Mouse (Mus musculus) spleen, adult 2 months (tissue): ENCODE data around the gene Ugt1a6a.

ENCODE experiments used
- CTCF ChIP-seq: fragments of 200-500 bp; IDR thresholded peaks from 2 replicates; pipeline ENCODE4 v1.5.1; 2011; ENCODE audit warnings: mild to moderate bottlenecking, inconsistent platforms; ENCODE audit not compliant: insufficient read depth, insufficient read length, insufficient replicate concordance; ENCODE audit errors: extremely low read depth
- POLR2A ChIP-seq: fragments of 200-500 bp; IDR thresholded peaks from 2 replicates; pipeline ENCODE4 v1.6.1; 2011; ENCODE audit warnings: low read depth, low read length, inconsistent platforms

DNA sequence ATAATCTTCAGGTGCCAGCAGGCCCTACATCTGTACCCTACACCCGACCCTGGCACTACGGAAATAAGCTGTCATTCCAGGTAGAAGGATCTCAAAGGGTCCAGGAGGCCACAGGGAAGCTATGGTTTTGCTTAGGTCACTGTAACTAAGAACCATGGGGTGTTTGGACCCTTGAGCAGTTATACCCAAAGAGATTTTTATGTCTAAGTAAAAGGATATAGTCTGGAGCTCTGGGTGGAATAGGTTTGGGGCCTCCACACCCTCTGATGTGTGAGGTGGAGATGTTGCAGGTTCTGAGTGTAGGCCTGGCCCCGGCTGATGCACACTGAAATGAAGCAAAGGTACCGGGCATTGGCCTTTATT is 99.6 kb downstream of the Ugt1a6a start:
- TF ChIP-seq CTCF (no peak), POLR2A (no peak)
